Mouse (Mus musculus): ENCODE results near the gene Grhpr.
"Not testable (repeated sequence)": the region's sequence is repeated elsewhere in the genome, so short reads cannot be mapped to it uniquely, and the experiment has no call there.

The Grhpr gene

GRCm38 (mm10) chr4:44976026-44976615 lies 5.1 kb upstream of the Grhpr start:
- peak in 1 of 2 experiments; percentile 12 for DNase-seq

DNA sequence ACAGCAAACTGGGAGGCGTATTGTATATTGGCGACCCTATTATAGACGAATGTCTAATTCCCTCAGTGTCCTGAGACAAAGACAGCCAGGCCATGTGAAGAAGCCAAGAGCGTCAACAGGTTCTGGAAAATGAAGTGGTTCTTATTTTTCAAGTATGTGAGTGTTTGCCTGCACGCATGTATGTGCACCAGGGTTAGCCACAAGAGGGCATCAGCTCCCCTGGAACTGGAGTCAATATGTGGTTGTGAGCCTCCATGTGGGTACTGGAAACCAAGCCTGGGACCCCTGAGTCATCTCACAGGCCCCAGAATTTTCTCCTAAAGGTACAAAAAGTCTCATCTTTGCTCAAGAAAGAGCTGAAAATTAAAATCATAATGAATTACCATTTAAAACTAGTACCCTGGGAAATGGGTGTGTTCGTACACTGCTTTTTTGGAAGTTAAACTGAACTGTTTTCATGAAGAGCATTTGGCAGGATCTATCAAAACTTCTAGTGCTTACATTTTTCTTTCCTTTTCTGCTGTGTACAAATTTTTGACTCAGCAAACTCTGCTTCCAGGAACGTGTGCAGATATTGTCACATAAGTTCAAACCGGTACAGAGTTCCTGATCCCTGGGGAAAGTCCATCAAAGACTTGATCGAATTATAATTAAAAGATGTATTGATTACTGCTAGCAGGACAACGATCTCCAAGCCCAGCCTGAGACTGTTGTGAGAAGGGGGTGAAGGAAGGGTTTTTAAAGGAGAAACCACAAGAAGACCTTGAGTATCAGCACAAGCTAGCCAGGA lies 4.1 kb upstream of the Grhpr start:
- DNase-seq = no peak

GRCm38 (mm10) chr4:44978175-44978574 lies 3.0 kb upstream of the Grhpr start:
- no peak for DNase-seq

GRCm38 (mm10) chr4:44979794-44980338 lies 1.3 kb upstream of the Grhpr start:
- no peak for DNase-seq

- no peak for DNase-seq
These were observed 736 bp downstream of the Grhpr start for GRCm38 (mm10) chr4:44981974-44982287.

DNA sequence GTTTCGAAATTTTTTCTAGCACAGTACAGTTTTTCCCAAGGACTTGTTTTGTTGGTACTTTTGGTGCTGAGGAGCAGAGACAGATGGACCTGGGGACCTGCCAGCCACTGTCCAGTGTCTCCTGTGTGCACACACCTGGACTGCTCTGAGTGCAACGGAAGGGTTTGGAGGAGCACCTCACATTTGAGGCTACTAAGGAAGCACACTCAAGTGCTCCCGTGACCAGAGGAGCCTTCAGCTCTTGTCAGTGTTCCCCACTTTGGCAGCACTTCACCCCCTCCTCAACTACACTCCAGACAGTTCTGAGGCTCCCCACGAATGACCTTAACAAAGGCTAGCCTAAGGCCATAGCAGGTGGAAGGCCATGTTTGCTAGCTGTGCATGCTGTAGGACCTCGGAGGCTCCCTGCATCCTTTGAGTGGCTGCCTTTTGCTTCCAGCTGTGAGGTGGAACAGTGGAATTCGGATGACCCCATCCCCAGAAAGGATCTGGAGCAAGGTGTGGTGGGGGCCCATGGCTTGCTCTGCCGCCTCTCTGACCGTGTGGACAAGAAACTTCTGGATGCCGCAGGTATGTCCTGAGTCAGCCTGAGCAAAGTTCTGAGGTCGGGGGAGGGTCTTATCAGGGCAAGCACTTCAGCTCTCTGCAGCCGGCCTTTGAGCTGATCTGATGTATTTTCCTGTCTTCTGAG lies 1.4 kb downstream of the Grhpr start:
- DNase-seq = no peak

GRCm38 (mm10) chr4:44983131-44983740 lies 2.0 kb downstream of the Grhpr start:
- no peak for DNase-seq

DNA sequence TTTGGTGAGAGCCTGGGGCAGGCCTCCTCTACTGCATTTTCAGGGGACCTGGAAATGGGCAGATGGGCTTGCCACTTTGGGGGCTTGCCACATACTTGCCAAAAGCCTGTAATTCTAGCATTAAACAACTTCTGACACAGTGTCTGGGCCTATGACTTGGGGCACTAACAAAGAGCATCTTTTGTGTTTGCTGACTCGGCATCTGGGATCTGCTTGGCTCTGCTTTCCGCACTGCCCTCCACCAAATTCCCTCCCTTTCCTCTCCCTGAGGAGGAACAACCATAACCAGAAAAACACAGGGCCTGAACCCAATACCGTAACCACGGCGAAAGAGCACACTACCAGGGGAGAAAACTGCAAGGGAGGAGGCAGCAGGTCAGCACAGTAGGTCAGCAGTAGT lies 9.4 kb downstream of the Grhpr start:
- no peak for DNase-seq

DNA sequence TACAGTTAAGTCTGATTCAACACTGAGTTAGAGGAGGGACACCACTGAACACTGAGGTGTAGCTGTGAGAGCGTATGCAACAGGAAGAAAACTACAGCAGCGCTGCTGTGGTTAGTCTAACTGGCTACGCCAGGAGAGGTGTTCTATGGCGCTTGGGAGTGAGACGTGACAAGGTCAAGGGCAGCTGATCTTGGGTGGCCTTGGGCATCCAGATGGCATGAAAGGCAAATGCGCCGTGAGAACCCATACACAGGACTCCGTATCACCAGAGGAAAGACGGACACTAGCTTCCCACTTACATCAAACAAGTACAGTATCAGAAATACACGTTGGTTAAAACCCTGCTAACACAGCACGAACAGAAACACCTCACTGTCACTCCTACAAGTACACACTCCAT lies 11.1 kb downstream of the Grhpr start:
- not testable (repeated sequence) for DNase-seq

- DNase-seq = not testable (repeated sequence)
These were observed 12.0 kb downstream of the Grhpr start for GRCm38 (mm10) chr4:44993179-44993578.

DNA sequence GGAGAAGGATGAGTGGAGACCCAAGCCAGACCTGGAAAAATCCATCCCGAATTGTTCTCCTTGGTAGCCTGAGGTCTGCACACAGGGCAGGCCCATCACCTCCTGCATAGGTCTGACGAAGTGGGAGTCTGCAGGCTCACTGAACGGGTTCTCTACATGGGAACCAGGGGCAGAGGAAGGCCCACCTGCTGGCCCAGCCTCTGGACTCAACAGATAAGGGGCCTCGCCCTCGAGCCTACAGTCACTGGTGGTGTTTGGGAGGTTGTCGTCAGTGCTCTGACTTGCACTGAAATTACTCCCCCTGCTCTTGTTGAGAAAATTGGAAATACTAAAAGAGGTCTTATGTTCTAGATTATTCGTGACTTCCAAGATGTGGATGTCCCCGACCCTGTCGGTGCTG lies 12.7 kb downstream of the Grhpr start:
- no peak for DNase-seq

DNA sequence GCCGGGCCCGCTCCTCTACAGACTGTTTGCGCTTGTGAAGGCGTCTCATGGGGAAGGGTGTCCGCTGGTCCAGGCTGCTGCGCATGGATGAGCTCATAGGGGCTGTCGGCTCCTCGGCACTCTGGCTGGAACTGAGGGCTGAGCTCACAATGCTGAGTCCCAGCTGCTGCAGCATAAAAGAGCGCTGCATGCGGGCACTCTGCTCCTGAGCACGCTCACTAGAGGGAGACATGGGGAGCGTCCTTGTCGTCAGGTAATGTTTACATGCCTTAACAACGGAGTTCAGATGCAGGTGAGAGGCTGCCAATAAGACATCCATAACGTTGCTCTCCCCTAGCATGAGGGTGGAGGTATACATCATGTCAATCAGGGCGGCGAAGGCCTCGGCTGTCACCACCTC lies 13.6 kb downstream of the Grhpr start:
- no peak for DNase-seq

GRCm38 (mm10) chr4:44998071-44998470 lies 16.9 kb downstream of the Grhpr start:
- no peak for DNase-seq

- no peak for DNase-seq
These were observed 18.8 kb downstream of the Grhpr start for GRCm38 (mm10) chr4:45000001-45000400.

DNA sequence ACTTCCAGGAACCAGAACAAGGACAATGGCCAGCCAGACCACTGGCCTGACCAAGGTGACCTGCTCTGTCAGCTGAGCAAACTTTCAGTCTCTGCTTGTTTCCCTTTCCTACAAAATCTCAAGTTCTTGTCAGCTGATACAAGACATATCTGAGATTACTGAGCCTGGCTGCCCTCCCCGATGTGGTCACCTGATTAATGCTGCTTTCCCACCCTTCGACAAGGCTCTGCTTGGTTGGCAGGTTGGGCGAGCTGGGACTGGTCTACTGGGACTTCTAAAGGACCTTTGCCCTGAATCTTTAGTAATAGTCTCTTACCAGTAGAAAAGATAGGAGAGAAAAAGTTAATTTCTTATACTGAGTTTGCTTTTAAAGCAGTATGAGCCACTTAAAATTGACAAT lies 24.3 kb downstream of the Grhpr start:
- DNase-seq = no peak

DNA sequence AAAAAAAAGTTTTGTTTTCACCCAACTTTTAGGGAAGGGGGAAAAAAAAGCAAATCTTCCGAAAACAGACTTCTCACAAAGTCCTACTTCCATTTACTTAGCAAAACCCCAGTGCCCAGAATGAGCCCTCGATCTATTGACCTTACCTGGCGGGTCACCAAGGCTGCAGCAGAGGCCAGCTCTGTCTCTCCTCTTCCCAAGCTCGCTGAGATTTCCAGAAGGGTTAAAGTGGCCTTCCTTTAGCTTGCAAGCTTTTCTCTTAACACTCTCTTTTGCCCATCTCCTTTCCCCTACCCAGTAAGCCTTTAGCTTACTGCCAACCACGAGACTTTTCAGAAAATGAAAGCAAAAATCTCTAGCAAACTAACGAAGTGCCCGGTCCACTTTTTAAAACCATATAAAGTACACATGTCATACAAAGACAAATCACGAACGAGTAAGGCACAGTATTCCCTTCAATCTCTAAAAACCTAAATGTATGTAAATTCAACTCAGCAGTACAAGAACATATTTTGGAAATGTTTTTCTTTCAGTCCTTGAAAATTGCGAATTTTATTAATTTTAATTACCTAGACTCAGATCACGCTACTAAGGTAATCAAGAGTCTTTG lies 29.7 kb downstream of the Grhpr start:
- no peak for DNase-seq

DNA sequence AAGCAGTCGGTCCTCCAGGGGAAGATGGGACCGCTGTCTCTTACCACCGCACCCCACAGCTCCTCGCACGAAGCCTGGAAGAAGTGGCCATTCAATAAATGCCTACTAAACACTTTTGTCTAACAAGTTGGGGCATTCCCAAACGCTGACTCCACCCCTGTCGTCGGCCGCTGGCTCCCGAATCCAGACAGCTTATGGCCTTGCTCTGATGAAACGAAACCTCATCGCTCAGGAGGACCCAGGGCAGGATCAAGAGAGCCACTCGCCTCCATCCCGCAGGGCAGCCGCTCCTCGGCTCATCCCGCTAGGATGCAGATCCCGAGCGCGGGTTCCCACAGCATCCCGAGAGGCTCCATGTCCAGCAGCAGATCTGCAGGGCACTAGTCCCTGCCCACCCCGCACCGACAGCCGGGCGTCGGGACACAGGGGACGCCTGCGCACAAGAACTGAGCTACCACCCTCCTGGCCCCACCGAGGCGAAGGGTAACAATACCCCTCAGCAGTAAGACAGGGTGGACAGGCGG lies 30.4 kb downstream of the Grhpr start:
- DNase-seq = peak; percentile 67 to 77

DNA sequence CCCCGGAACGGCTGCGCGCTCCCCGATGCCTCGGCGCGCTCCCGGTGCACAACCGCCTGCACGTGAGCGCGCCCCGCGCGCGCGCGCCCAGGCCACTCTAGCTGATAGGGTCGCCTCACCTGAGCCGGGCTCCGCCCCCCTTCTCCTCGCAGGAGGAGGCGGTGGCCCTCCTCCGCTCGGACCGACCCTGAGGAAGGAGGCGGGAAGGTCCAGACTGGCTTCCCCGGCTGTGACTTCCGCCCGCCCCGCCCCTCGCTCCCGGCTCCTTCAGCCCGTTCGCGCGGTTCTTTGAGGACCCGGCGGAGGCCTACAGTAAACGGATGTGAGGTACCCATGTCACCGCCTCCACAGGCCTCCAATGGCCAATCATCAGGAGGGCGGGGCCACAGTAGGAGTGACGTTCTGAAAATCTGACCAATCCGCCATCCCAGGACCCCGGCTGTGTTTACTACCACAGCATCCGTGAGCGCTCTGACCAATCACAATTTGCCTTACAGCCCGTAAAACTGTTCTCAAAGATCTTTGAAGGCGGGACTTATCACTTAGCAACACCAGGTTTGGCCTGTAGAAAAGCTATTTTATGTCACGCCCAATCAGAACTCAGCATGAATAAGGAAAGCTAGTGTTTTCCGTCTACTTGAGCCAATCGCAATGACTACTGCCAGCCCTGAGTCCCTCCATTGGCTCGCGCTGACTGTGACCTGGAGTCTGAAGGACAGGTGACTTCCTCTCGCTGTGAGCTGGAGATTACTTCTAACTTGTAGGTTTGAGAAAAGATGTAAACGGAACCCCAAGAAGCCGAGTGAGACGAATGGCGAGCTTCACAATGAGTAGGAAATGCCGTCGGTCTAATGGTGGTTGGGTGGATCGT lies 31.1 kb downstream of the Grhpr start, which contains the start of gene Zbtb5:
TSS of gene Zbtb5 (minus strand) at position 308 of the 871 bp plus-strand sequence.
- DNase-seq = peak; percentile 99 to 100

GRCm38 (mm10) chr4:45013031-45013431 lies 31.8 kb downstream of the Grhpr start:
- DNase-seq = no peak

DNA sequence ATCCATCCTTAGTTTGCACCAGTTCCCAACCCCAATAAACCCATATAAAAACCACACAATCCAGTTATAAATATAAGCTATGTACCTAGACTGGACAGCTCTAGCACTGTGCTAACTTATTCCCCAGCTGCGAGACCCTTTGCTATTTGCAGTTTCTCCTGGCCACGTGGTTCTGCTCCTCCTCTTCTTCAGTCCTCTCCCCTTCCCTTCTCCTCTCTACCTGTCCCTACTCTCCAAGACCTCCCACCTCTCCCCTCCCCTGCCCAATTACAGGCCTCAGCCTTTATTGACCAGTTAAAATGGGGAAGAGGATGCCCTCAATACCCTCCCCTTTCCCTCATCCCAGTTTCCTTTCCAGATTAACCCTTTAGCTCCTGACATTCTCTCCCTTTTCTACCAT lies 32.3 kb downstream of the Grhpr start:
- DNase-seq = no peak

- peak in 1 of 2 experiments; percentile 67 for DNase-seq
These were observed 34.4 kb downstream of the Grhpr start for GRCm38 (mm10) chr4:45015615-45016014.
